Comparison of ENCODE assay signal across 10 mouse cellular contexts in the genomic region with DNA sequence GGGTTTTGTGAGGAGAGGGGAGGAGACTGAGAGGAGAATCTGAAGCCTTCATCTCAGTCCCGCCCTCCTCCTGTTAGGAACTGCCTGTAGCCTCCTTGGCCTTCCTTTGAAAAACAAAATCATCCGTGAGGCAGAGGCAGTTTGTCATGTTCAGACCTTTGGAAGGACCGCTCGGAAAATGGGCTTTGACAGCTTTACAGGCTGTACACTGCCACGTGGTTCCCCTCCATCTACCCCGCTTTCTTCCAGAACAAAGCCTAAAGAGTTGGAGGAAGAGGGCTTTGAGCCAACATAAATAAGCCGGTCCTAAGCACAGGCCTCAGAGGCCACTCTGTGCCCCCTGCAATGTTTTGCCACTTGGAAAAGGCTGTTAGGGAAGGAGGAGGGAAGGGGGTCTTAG. TPM values are rescaled to one million over a fixed set of nuclear protein-coding genes. Genes with fewer than 3 reads are reported as not detected.
A peak's percentile ranks its signal among the peaks of the same experiment; 100 is the strongest.
DNase-seq lines count a peak whose midpoint lies in the region; ATAC-seq and TF ChIP-seq lines count a peak whose summit lies in the region.
"Had no signal": no experiment of that assay in that cellular context is flagged by ENCODE, and none has a peak within 500 bp of the region (broad histone marks: within the 10 kb centered on the region; RNA-seq: fewer than 3 reads in every experiment).

No protein-coding gene starts in this region.

- peak overlapping the region; percentile 2; the same call in 1 of the 2 replicates for H3K4me2 ChIP-seq in intestine, embryonic 14.5 days (ENCODE audit: low read length)
- H3K4me2 ChIP-seq in intestine, postnatal 0 days (replicated peaks; ENCODE audit: low read depth), result no peak overlapping the region
- H3K4me2 ChIP-seq in embryonic facial prominence, embryonic 14.5 days (ENCODE audit: low read depth, low read length), result no peak overlapping the region
- peak overlapping the region; percentile 12; the same call in 1 of the 2 replicates for H3K4me2 ChIP-seq in kidney, embryonic 16.5 days (replicated peaks; ENCODE audit: low read depth, low read length)

- H3K4me3 ChIP-seq in intestine, embryonic 14.5 days (ENCODE audit: low read depth, low read length), result no peak overlapping the region
- H3K4me3 ChIP-seq in intestine, postnatal 0 days (ENCODE audit: low read depth, low read length), result no peak overlapping the region
- H3K4me3 ChIP-seq in embryonic facial prominence, embryonic 14.5 days (ENCODE audit: low read depth, low read length), result no peak overlapping the region
- H3K4me3 ChIP-seq in kidney, embryonic 16.5 days (ENCODE audit: low read length), result no peak overlapping the region
- H3K4me3 ChIP-seq in left cerebral cortex, adult 2 months, result no peak overlapping the region

- 14% methylated on average over 7 of the region's 7 CpGs for WGBS in intestine, embryonic 14.5 days
- WGBS in intestine, postnatal 0 days, result 45% methylated on average over 7 of the region's 7 CpGs
- 30% methylated on average over 7 of the region's 7 CpGs for WGBS in embryonic facial prominence, embryonic 14.5 days
- WGBS in kidney, embryonic 16.5 days, result 11% methylated on average over 7 of the region's 7 CpGs

- H3K9ac ChIP-seq in intestine, embryonic 14.5 days (ENCODE audit: low read length), result no peak overlapping the region
- H3K9ac ChIP-seq in intestine, postnatal 0 days (ENCODE audit: low read depth, low read length), result no peak overlapping the region
- no peak overlapping the region for H3K9ac ChIP-seq in embryonic facial prominence, embryonic 14.5 days (ENCODE audit: low read depth, low read length)
- no peak overlapping the region for H3K9ac ChIP-seq in kidney, embryonic 16.5 days (replicated peaks; ENCODE audit: low read length)

- no peak for TF ChIP-seq CTCF in intestine, postnatal 0 days (IDR thresholded peaks at IDR 0.05; ENCODE audit: low read depth)
- no peak for TF ChIP-seq CTCF in left cerebral cortex, adult 2 months (IDR thresholded peaks at IDR 0.05)

- H3K27me3 ChIP-seq in intestine, embryonic 14.5 days (replicated peaks; ENCODE audit: control insufficient read depth, insufficient read depth, low read length), result no peaks in the 10 kb centered on the region
- no peaks in the 10 kb centered on the region for H3K27me3 ChIP-seq in intestine, postnatal 0 days (replicated peaks; ENCODE audit: control insufficient read depth, insufficient read depth, low read length)
- no peaks in the 10 kb centered on the region for H3K27me3 ChIP-seq in embryonic facial prominence, embryonic 14.5 days (replicated peaks; ENCODE audit: control insufficient read depth, insufficient read depth, low read length)
- no peaks in the 10 kb centered on the region for H3K27me3 ChIP-seq in kidney, embryonic 16.5 days (ENCODE audit: insufficient read depth, low read length)

- no peak for DNase-seq in intestine, embryonic 14.5 days (ENCODE audit: low spot score)
- peak; percentile 83 for DNase-seq in embryonic facial prominence, embryonic 14.5 days (ENCODE audit: low spot score)
- DNase-seq in neural tube, embryonic 10.5 days (ENCODE audit: extremely low spot score, low spot score), result peak; percentile 76
- no peak for DNase-seq in left cerebral cortex, adult 2 months (ENCODE audit: extremely low spot score in 1 of 2, low spot score in 2 of 2)
- no peak for DNase-seq in layer of hippocampus, postnatal 10 days (ENCODE audit: low spot score in 2 of 2)
- no peak for DNase-seq in layer of hippocampus, postnatal 14 days (ENCODE audit: low spot score in 2 of 2)
- DNase-seq: thymus, postnatal 4 days had no signal

- H3K4me1 ChIP-seq in intestine, embryonic 14.5 days (replicated peaks; ENCODE audit: control insufficient read depth, insufficient read depth, low read length), result peaks cover 7% of the 10 kb centered on the region
- H3K4me1 ChIP-seq in intestine, postnatal 0 days (replicated peaks; ENCODE audit: control insufficient read depth, insufficient read depth, low read length), result no peaks in the 10 kb centered on the region
- H3K4me1 ChIP-seq in embryonic facial prominence, embryonic 14.5 days (ENCODE audit: control insufficient read depth, insufficient read depth, low read length), result peaks cover 18% of the 10 kb centered on the region
- peaks cover 49% of the 10 kb centered on the region for H3K4me1 ChIP-seq in kidney, embryonic 16.5 days (ENCODE audit: insufficient read depth, low read length)

- no peak overlapping the region for H3K27ac ChIP-seq in intestine, embryonic 14.5 days (ENCODE audit: low read depth)
- no peak overlapping the region for H3K27ac ChIP-seq in intestine, postnatal 0 days (ENCODE audit: low read depth, low read length)
- H3K27ac ChIP-seq in embryonic facial prominence, embryonic 14.5 days (replicated peaks; ENCODE audit: low read depth, low read length), result peak overlapping the region; percentile 56
- H3K27ac ChIP-seq in kidney, embryonic 16.5 days (ENCODE audit: low read length), result peak overlapping the region; percentile 89
- H3K27ac ChIP-seq in left cerebral cortex, adult 2 months, result no peak overlapping the region

- no peaks in the 10 kb centered on the region for H3K9me3 ChIP-seq in intestine, embryonic 14.5 days (ENCODE audit: control insufficient read depth, low read length)
- no peaks in the 10 kb centered on the region for H3K9me3 ChIP-seq in intestine, postnatal 0 days (ENCODE audit: control insufficient read depth)
- H3K9me3 ChIP-seq in embryonic facial prominence, embryonic 14.5 days (ENCODE audit: control insufficient read depth, low read length), result no peaks in the 10 kb centered on the region
- no peaks in the 10 kb centered on the region for H3K9me3 ChIP-seq in kidney, embryonic 16.5 days (ENCODE audit: low read length)

- H3K36me3 ChIP-seq in intestine, embryonic 14.5 days (ENCODE audit: control insufficient read depth, insufficient read depth, low read length), result no peaks in the 10 kb centered on the region
- H3K36me3 ChIP-seq in intestine, postnatal 0 days (ENCODE audit: control insufficient read depth, insufficient read depth), result no peaks in the 10 kb centered on the region
- no peaks in the 10 kb centered on the region for H3K36me3 ChIP-seq in embryonic facial prominence, embryonic 14.5 days (ENCODE audit: control insufficient read depth, insufficient read depth, low read length)
- no peaks in the 10 kb centered on the region for H3K36me3 ChIP-seq in kidney, embryonic 16.5 days (ENCODE audit: insufficient read depth, low read length)

- intact Hi-C loops in left cerebral cortex, adult 2 months (cut with DNase I), result no loop called here

- ATAC-seq in intestine, embryonic 14.5 days (replicated peaks; ENCODE audit: low FRiP score, low TSS enrichment, low read depth), result no peak
- no peak for ATAC-seq in intestine, postnatal 0 days
- ATAC-seq in embryonic facial prominence, embryonic 14.5 days (ENCODE audit: low read depth), result peak; percentile 67; the same call in 1 of the 2 replicates
- ATAC-seq in kidney, embryonic 16.5 days (ENCODE audit: low FRiP score, low TSS enrichment), result peak; percentile 96

RNA-seq across cellular contexts. Expression of gene Gm815, which starts 19.9 kb away (rescaled TPM):
- not detected in 2 replicates for polyA plus RNA-seq in intestine, embryonic 14.5 days (2014; fragmentation: Nextera tagmentation; extraction: Ambion mirVana)
- polyA plus RNA-seq in intestine, postnatal 0 days (2015; fragmentation: Nextera tagmentation; extraction: Ambion mirVana), result not detected in 2 replicates
- polyA plus RNA-seq in embryonic facial prominence, embryonic 14.5 days (2014; fragmentation: Nextera tagmentation; extraction: Ambion mirVana), result not detected in 2 replicates
- polyA plus RNA-seq in kidney, embryonic 16.5 days (2015; fragmentation: Nextera tagmentation; extraction: Ambion mirVana), result 0.23 TPM in 1 of 2 replicates, not detected in the other
- not detected for total RNA-seq in left cerebral cortex, adult 2 months (2021)
- total RNA-seq in layer of hippocampus, postnatal 10 days (2021), result not detected
- not detected for total RNA-seq in layer of hippocampus, postnatal 14 days (2021)
- total RNA-seq: left cerebral cortex, postnatal 36 days had no signal

Comparison
In these comparisons a context has a peak if more than half of its experiments do, and no peak if none do; other contexts are left out.
1. H3K4me2 ChIP-seq: peak in intestine, embryonic 14.5 days (single experiment) and kidney, embryonic 16.5 days (single experiment); none in intestine, postnatal 0 days (single experiment) and embryonic facial prominence, embryonic 14.5 days (single experiment).
2. ATAC-seq: peak in embryonic facial prominence, embryonic 14.5 days (single experiment) and kidney, embryonic 16.5 days (single experiment); none in intestine, embryonic 14.5 days (single experiment) and intestine, postnatal 0 days (single experiment).
3. DNase-seq: peak in embryonic facial prominence, embryonic 14.5 days (single experiment) and neural tube, embryonic 10.5 days (single experiment); none in intestine, embryonic 14.5 days (single experiment), left cerebral cortex, adult 2 months (0 of 2), layer of hippocampus, postnatal 10 days (0 of 2) and layer of hippocampus, postnatal 14 days (0 of 2).
4. H3K27ac ChIP-seq: peak in embryonic facial prominence, embryonic 14.5 days (single experiment) and kidney, embryonic 16.5 days (single experiment); none in intestine, embryonic 14.5 days (single experiment), intestine, postnatal 0 days (single experiment) and left cerebral cortex, adult 2 months (single experiment).